Mouse (Mus musculus): Measurements from ENCODE around the gene Obp1a. TPM values are rescaled to one million over a fixed set of nuclear protein-coding genes. Genes with fewer than 3 reads are reported as not detected.

The Obp1a gene
- polyA plus RNA-seq (2016; fragmentation: Nextera tagmentation; extraction: Ambion mirVana): not detected in 2 replicates

DNA sequence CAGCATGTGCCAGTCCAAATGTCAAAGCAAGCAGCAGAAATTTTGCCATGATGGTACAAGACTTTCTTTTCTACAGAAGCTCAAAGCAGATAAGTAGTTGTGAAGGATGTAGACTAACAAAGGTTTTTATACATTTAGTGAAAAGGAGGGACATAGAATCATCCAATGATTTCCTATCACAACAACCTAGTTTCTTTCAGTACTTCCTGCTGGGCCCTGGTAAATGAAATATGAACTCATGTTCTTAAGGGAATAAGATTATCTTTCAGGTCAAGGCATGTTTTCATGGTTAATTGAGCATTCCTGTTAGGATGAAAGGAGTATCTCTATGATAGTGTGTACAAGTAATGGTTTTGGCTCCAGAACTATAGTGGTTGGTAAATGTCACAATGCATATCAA is at the start of gene Obp1a:
Obp1a (minus strand) TSS at position 101 of the 400 bp plus-strand sequence.
- no peak within 1 kb of the TSS for H3K4me3 ChIP-seq
- no peaks in the 10 kb centered on the region for H3K4me1 ChIP-seq
- H3K27me3 ChIP-seq (ENCODE audit: low read depth, poor library complexity, severe bottlenecking): no peaks in the 10 kb centered on the region
- H3K27ac ChIP-seq: no peak within 1 kb of the TSS
- no peak for DNase-seq (ENCODE audit: low spot score)
- H3K36me3 ChIP-seq: no peaks in the 10 kb centered on the region
- no peaks in the 10 kb centered on the region for H3K9me3 ChIP-seq (replicated peaks)

DNA sequence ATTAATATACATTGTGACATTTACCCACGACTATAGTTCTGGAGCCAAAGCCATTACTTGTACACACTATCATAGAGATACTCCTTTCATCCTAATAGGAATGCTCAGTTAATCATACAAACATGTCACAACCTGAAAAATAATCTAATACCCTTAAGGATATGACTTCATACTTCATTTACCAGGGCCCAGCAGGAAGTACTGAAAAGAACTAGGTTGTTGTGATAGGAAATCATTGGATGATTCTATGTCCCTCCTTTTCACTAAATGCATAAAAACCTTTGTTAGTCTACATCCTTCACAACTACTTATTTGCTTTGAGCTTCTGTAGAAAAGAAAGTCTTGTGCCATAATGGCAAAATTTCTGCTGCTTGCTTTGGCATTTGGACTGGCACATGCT is 34.0 kb upstream of the Obp1a start, which contains the start of gene Gm5938:
Gm5938 (plus strand) TSS at position 301 of the 400 bp plus-strand sequence.
- Histone ChIP-seq H3K4me1 (no peaks in the 10 kb centered on the region), H3K9me3 (replicated peaks) (no peaks in the 10 kb centered on the region), H3K27ac (no peak within 1 kb of the TSS), H3K27me3 (ENCODE audit: low read depth, poor library complexity, severe bottlenecking) (no peaks in the 10 kb centered on the region), H3K36me3 (no peaks in the 10 kb centered on the region), H3K4me3 (no peak within 1 kb of the TSS)
- 72% methylated on average over 1 of the region's 1 CpGs for WGBS
- no peak for DNase-seq (ENCODE audit: low spot score)

Other genes starting within 250 kb of the Obp1a start
- gene Pbsn, start 237.8 kb downstream of the Obp1a start, polyA plus RNA-seq (2016; fragmentation: Nextera tagmentation; extraction: Ambion mirVana): not detected in 2 replicates
- gene Gm14744, start 226.6 kb downstream of the Obp1a start, polyA plus RNA-seq (2016; fragmentation: Nextera tagmentation; extraction: Ambion mirVana): not detected in 2 replicates
- gene 5430402E10Rik, start 166.3 kb downstream of the Obp1a start, polyA plus RNA-seq (2016; fragmentation: Nextera tagmentation; extraction: Ambion mirVana): not detected in 2 replicates
- gene Gm5938, start 34.1 kb upstream of the Obp1a start, polyA plus RNA-seq (2016; fragmentation: Nextera tagmentation; extraction: Ambion mirVana): not detected in 2 replicates
- not detected in 2 replicates for gene Obp1b, start 95.4 kb upstream of the Obp1a start, polyA plus RNA-seq (2016; fragmentation: Nextera tagmentation; extraction: Ambion mirVana)
- not detected in 2 replicates for gene Gm14743, start 154.5 kb upstream of the Obp1a start, polyA plus RNA-seq (2016; fragmentation: Nextera tagmentation; extraction: Ambion mirVana)

All from limb, embryonic 10.5 days (tissue).